Comparison of ENCODE assay signal across 14 mouse cellular contexts in the genomic region with DNA sequence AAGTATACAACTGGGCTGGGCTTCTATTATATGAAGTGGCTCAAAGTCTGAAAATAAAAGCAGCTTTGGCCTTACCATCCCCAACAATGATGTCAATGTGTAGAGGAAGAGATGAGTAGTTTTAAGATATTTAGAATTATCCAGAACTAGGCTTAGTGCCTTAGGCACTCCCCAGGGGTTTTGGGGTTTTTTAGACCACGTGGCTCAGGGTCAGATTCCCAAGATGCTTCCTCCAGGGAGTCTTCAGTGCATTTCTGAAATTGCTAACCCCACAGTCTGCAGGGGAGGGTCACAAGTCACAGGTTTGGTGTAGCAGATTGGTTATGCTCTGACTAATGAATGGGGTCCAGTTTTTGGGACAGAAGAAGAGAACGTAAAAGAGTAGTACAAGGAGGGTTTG. TPM values are rescaled to one million over a fixed set of nuclear protein-coding genes. Genes with fewer than 3 reads are reported as not detected.
DNase-seq lines count a peak whose midpoint lies in the region; ATAC-seq and TF ChIP-seq lines count a peak whose summit lies in the region.
"Had no signal": no experiment of that assay in that cellular context is flagged by ENCODE, and none has a peak within 500 bp of the region (broad histone marks: within the 10 kb centered on the region; RNA-seq: fewer than 3 reads in every experiment).

No protein-coding gene starts in this region.

- no peaks in the 10 kb centered on the region for H3K27me3 ChIP-seq in forebrain, embryonic 16.5 days (replicated peaks; ENCODE audit: control insufficient read depth, insufficient read depth, low read length)
- no peaks in the 10 kb centered on the region for H3K27me3 ChIP-seq in forebrain, embryonic 14.5 days (replicated peaks; ENCODE audit: control insufficient read depth, insufficient read depth, low read length)
- H3K27me3 ChIP-seq in hindbrain, embryonic 12.5 days: no peaks in the 10 kb centered on the region
- no peaks in the 10 kb centered on the region for H3K27me3 ChIP-seq in hindbrain, embryonic 11.5 days (ENCODE audit: control insufficient read depth, insufficient read depth, low read length)
- no peaks in the 10 kb centered on the region for H3K27me3 ChIP-seq in midbrain, embryonic 11.5 days (ENCODE audit: control insufficient read depth, insufficient read depth, low read length)
- no peaks in the 10 kb centered on the region for H3K27me3 ChIP-seq in midbrain, postnatal 0 days (ENCODE audit: insufficient read depth, low read length)
- H3K27me3 ChIP-seq: forebrain, embryonic 13.5 days; heart, embryonic 12.5 days; heart, embryonic 15.5 days had no signal

- no peak overlapping the region for H3K4me2 ChIP-seq in forebrain, embryonic 16.5 days (ENCODE audit: low read length)
- H3K4me2 ChIP-seq in forebrain, embryonic 14.5 days (ENCODE audit: low read length): no peak overlapping the region
- no peak overlapping the region for H3K4me2 ChIP-seq in hindbrain, embryonic 12.5 days (replicated peaks)
- H3K4me2 ChIP-seq in hindbrain, embryonic 11.5 days (replicated peaks; ENCODE audit: low read depth, low read length): no peak overlapping the region
- no peak overlapping the region for H3K4me2 ChIP-seq in midbrain, embryonic 11.5 days
- no peak overlapping the region for H3K4me2 ChIP-seq in midbrain, postnatal 0 days (ENCODE audit: low read depth, low read length, poor library complexity, severe bottlenecking)
- H3K4me2 ChIP-seq: forebrain, embryonic 13.5 days; heart, embryonic 12.5 days; heart, embryonic 15.5 days; hindbrain, embryonic 14.5 days had no signal

- no peaks in the 10 kb centered on the region for H3K36me3 ChIP-seq in forebrain, embryonic 16.5 days (ENCODE audit: control insufficient read depth, insufficient read depth)
- peaks cover 4% of the 10 kb centered on the region for H3K36me3 ChIP-seq in forebrain, embryonic 14.5 days (ENCODE audit: control insufficient read depth, insufficient read depth, low read length)
- H3K36me3 ChIP-seq in hindbrain, embryonic 12.5 days: no peaks in the 10 kb centered on the region
- no peaks in the 10 kb centered on the region for H3K36me3 ChIP-seq in hindbrain, embryonic 11.5 days (ENCODE audit: control insufficient read depth, insufficient read depth, low read length)
- peaks cover 3% of the 10 kb centered on the region; the same call in 1 of the 2 replicates for H3K36me3 ChIP-seq in midbrain, embryonic 11.5 days (ENCODE audit: control insufficient read depth, insufficient read depth, low read length)
- H3K36me3 ChIP-seq in midbrain, postnatal 0 days (ENCODE audit: insufficient read depth, low read length): no peaks in the 10 kb centered on the region
- H3K36me3 ChIP-seq: heart, embryonic 15.5 days had no signal

- no peaks in the 10 kb centered on the region for H3K9me3 ChIP-seq in forebrain, embryonic 16.5 days (ENCODE audit: control insufficient read depth, low read length)
- H3K9me3 ChIP-seq in forebrain, embryonic 14.5 days (replicated peaks; ENCODE audit: control insufficient read depth, low read length): no peaks in the 10 kb centered on the region
- H3K9me3 ChIP-seq in hindbrain, embryonic 12.5 days (replicated peaks): no peaks in the 10 kb centered on the region
- no peaks in the 10 kb centered on the region for H3K9me3 ChIP-seq in hindbrain, embryonic 11.5 days (ENCODE audit: control insufficient read depth, low read length)
- H3K9me3 ChIP-seq in midbrain, embryonic 11.5 days (ENCODE audit: control insufficient read depth, low read length): no peaks in the 10 kb centered on the region
- H3K9me3 ChIP-seq in midbrain, postnatal 0 days (ENCODE audit: low read length): no peaks in the 10 kb centered on the region
- H3K9me3 ChIP-seq: forebrain, embryonic 10.5 days; forebrain, embryonic 13.5 days; heart, embryonic 12.5 days; heart, embryonic 15.5 days had no signal

- 0 out of 2 replicates have a peak, but pooled peaks have one; percentile 1 for ATAC-seq in forebrain, embryonic 16.5 days
- ATAC-seq in forebrain, embryonic 14.5 days: no peak; the same call in 1 of the 2 replicates
- ATAC-seq in hindbrain, embryonic 12.5 days (ENCODE audit: low FRiP score): peak; percentile 11; the same call in 1 of the 2 replicates
- ATAC-seq in hindbrain, embryonic 11.5 days (ENCODE audit: low FRiP score): no peak
- peak; percentile 10; the same call in 1 of the 2 replicates for ATAC-seq in midbrain, embryonic 11.5 days (ENCODE audit: low FRiP score)
- ATAC-seq in midbrain, postnatal 0 days (ENCODE audit: low FRiP score): no peak

- H3K4me3 ChIP-seq in forebrain, embryonic 16.5 days (replicated peaks; ENCODE audit: low read length): no peak overlapping the region
- no peak overlapping the region for H3K4me3 ChIP-seq in forebrain, embryonic 14.5 days (ENCODE audit: low read depth, low read length)
- no peak overlapping the region for H3K4me3 ChIP-seq in hindbrain, embryonic 12.5 days
- H3K4me3 ChIP-seq in hindbrain, embryonic 11.5 days (ENCODE audit: low read depth, low read length): no peak overlapping the region
- H3K4me3 ChIP-seq in midbrain, embryonic 11.5 days (ENCODE audit: low read depth, low read length): no peak overlapping the region
- no peak overlapping the region for H3K4me3 ChIP-seq in midbrain, postnatal 0 days (ENCODE audit: low read depth, low read length)
- H3K4me3 ChIP-seq: forebrain, embryonic 10.5 days; forebrain, embryonic 13.5 days; heart, adult 2 months; heart, embryonic 12.5 days; heart, embryonic 15.5 days had no signal

- peaks cover 9% of the 10 kb centered on the region for H3K4me1 ChIP-seq in forebrain, embryonic 16.5 days (replicated peaks; ENCODE audit: control insufficient read depth, insufficient read depth, low read length)
- no peaks in the 10 kb centered on the region for H3K4me1 ChIP-seq in forebrain, embryonic 14.5 days (ENCODE audit: control insufficient read depth, insufficient read depth, low read length)
- H3K4me1 ChIP-seq in hindbrain, embryonic 12.5 days: 0 out of 2 replicates have a peak, but pooled peaks cover 6% of the 10 kb centered on the region
- H3K4me1 ChIP-seq in hindbrain, embryonic 11.5 days (replicated peaks; ENCODE audit: control insufficient read depth, insufficient read depth, low read length): no peaks in the 10 kb centered on the region
- no peaks in the 10 kb centered on the region for H3K4me1 ChIP-seq in midbrain, embryonic 11.5 days (ENCODE audit: control insufficient read depth, insufficient read depth, low read length)
- no peaks in the 10 kb centered on the region for H3K4me1 ChIP-seq in midbrain, postnatal 0 days (ENCODE audit: insufficient read depth, low read length)
- H3K4me1 ChIP-seq: forebrain, embryonic 10.5 days; heart, embryonic 15.5 days had no signal

- no peak overlapping the region for H3K9ac ChIP-seq in forebrain, embryonic 16.5 days (replicated peaks; ENCODE audit: low read depth, low read length)
- no peak overlapping the region for H3K9ac ChIP-seq in forebrain, embryonic 14.5 days (ENCODE audit: low read length)
- no peak overlapping the region for H3K9ac ChIP-seq in hindbrain, embryonic 12.5 days
- H3K9ac ChIP-seq in hindbrain, embryonic 11.5 days (ENCODE audit: low read depth, low read length): no peak overlapping the region
- no peak overlapping the region for H3K9ac ChIP-seq in midbrain, embryonic 11.5 days (ENCODE audit: low read length)
- no peak overlapping the region for H3K9ac ChIP-seq in midbrain, postnatal 0 days (replicated peaks; ENCODE audit: low read length, poor library complexity, severe bottlenecking)
- H3K9ac ChIP-seq: forebrain, embryonic 13.5 days; heart, embryonic 12.5 days; heart, embryonic 15.5 days; hindbrain, embryonic 14.5 days had no signal

- WGBS in forebrain, embryonic 16.5 days: 57% methylated on average over 2 of the region's 2 CpGs
- WGBS in forebrain, embryonic 14.5 days: 55% methylated on average over 2 of the region's 2 CpGs
- 50% methylated on average over 2 of the region's 2 CpGs for WGBS in hindbrain, embryonic 12.5 days
- WGBS in hindbrain, embryonic 11.5 days: 59% methylated on average over 2 of the region's 2 CpGs
- WGBS in midbrain, embryonic 11.5 days: 56% methylated on average over 2 of the region's 2 CpGs
- WGBS in midbrain, postnatal 0 days: 53% methylated on average over 2 of the region's 2 CpGs

- DNase-seq in forebrain, embryonic 14.5 days (ENCODE audit: low spot score): no peak
- no peak for DNase-seq in hindbrain, embryonic 11.5 days (ENCODE audit: low spot score)
- no peak for DNase-seq in midbrain, embryonic 11.5 days (ENCODE audit: low spot score, missing footprints)
- no peak for DNase-seq in midbrain, postnatal 0 days (ENCODE audit: low spot score)
- DNase-seq: cerebellum, adult 11 months; gastrocnemius, postnatal 25 days had no signal

- H3K27ac ChIP-seq in forebrain, embryonic 16.5 days (ENCODE audit: low read length): no peak overlapping the region
- H3K27ac ChIP-seq in forebrain, embryonic 14.5 days (ENCODE audit: low read depth, low read length): no peak overlapping the region
- no peak overlapping the region for H3K27ac ChIP-seq in hindbrain, embryonic 12.5 days
- H3K27ac ChIP-seq in hindbrain, embryonic 11.5 days (ENCODE audit: low read depth, low read length): no peak overlapping the region
- H3K27ac ChIP-seq in midbrain, embryonic 11.5 days (ENCODE audit: low read depth, low read length): no peak overlapping the region
- H3K27ac ChIP-seq in midbrain, postnatal 0 days (ENCODE audit: low read depth, low read length): no peak overlapping the region
- H3K27ac ChIP-seq: forebrain, embryonic 10.5 days; forebrain, embryonic 13.5 days; heart, adult 2 months; heart, embryonic 15.5 days; hindbrain, embryonic 14.5 days had no signal

- no peak for TF ChIP-seq CTCF in midbrain, postnatal 0 days (IDR thresholded peaks at IDR 0.05)

RNA-seq across cellular contexts. Expression of a gene that starts 10.8 kb away (rescaled TPM):
- 11.9 and 12.1 TPM in 2 replicates for polyA plus RNA-seq in forebrain, embryonic 16.5 days (2015; fragmentation: Nextera tagmentation; extraction: Ambion mirVana)
- 11.2 and 14.2 TPM in 2 replicates for polyA plus RNA-seq in forebrain, embryonic 14.5 days (2014; fragmentation: Nextera tagmentation; extraction: Ambion mirVana)
- 18.6 and 22.0 TPM in 2 replicates for polyA plus RNA-seq in hindbrain, embryonic 12.5 days (2016; fragmentation: Nextera tagmentation; extraction: Ambion mirVana)
- 21.2 and 23.9 TPM in 2 replicates for polyA plus RNA-seq in hindbrain, embryonic 11.5 days (2014; fragmentation: Nextera tagmentation; extraction: Ambion mirVana)
- 23.6 and 23.8 TPM in 2 replicates for polyA plus RNA-seq in midbrain, embryonic 11.5 days (2014; fragmentation: Nextera tagmentation; extraction: Ambion mirVana)
- 2.9 and 3.0 TPM in 2 replicates for total RNA-seq in midbrain, postnatal 0 days (2014; rRNA removed)
- 8.7 and 11.5 TPM in 2 replicates for polyA plus RNA-seq in midbrain, postnatal 0 days (2015; fragmentation: Nextera tagmentation; extraction: Ambion mirVana)

RNA-seq across cellular contexts. Expression of a gene that starts 50.3 kb away (rescaled TPM):
- polyA plus RNA-seq in forebrain, embryonic 16.5 days (2015; fragmentation: Nextera tagmentation; extraction: Ambion mirVana): 75.0 and 78.8 TPM in 2 replicates
- 68.2 and 70.1 TPM in 2 replicates for polyA plus RNA-seq in forebrain, embryonic 14.5 days (2014; fragmentation: Nextera tagmentation; extraction: Ambion mirVana)
- polyA plus RNA-seq in hindbrain, embryonic 12.5 days (2016; fragmentation: Nextera tagmentation; extraction: Ambion mirVana): 71.0 and 79.5 TPM in 2 replicates
- polyA plus RNA-seq in hindbrain, embryonic 11.5 days (2014; fragmentation: Nextera tagmentation; extraction: Ambion mirVana): 77.3 and 81.2 TPM in 2 replicates
- polyA plus RNA-seq in midbrain, embryonic 11.5 days (2014; fragmentation: Nextera tagmentation; extraction: Ambion mirVana): 76.0 and 77.6 TPM in 2 replicates
- 38.7 and 42.5 TPM in 2 replicates for total RNA-seq in midbrain, postnatal 0 days (2014; rRNA removed)
- polyA plus RNA-seq in midbrain, postnatal 0 days (2015; fragmentation: Nextera tagmentation; extraction: Ambion mirVana): 29.7 and 31.3 TPM in 2 replicates

Comparison
In these comparisons a context has a peak if more than half of its experiments do, and no peak if none do; other contexts are left out.
1. ATAC-seq: peak in forebrain, embryonic 16.5 days (single experiment), hindbrain, embryonic 12.5 days (single experiment) and midbrain, embryonic 11.5 days (single experiment); none in forebrain, embryonic 14.5 days (single experiment), hindbrain, embryonic 11.5 days (single experiment) and midbrain, postnatal 0 days (single experiment).